Mouse (Mus musculus): ENCODE results near the gene Defb45. TPM values are rescaled to one million over a fixed set of nuclear protein-coding genes. Genes with fewer than 3 reads are reported as not detected.

The Defb45 gene
- polyA plus RNA-seq, 1 experiment: not detected

- Histone ChIP-seq H3K27ac (ENCODE audit: control insufficient read depth, insufficient read depth, low read length) (no peak overlapping the region), H3K4me3 (ENCODE audit: control insufficient read depth, insufficient read depth, low read length) (no peak overlapping the region), H3K4me1 (replicated peaks; ENCODE audit: control insufficient read depth, insufficient read depth, low read length) (0 out of 2 replicates have a peak, but pooled peaks cover 2% of the 10 kb centered on the region), H3K36me3 (ENCODE audit: control insufficient read depth, insufficient read depth, low read length) (no peaks in the 10 kb centered on the region), H3K27me3 (ENCODE audit: control insufficient read depth, insufficient read depth, low read length) (peaks cover 5% of the 10 kb centered on the region; the same call in 1 of the 2 replicates)
- WGBS: 40% methylated on average over 1 of the region's 1 CpGs
- no peak for DNase-seq
- TF ChIP-seq POLR2A (IDR thresholded peaks at IDR 0.05; ENCODE audit: control insufficient read depth, extremely low read depth, insufficient read depth, low read length, poor library complexity): no peak
- no peak for TF ChIP-seq CTCF (IDR thresholded peaks at IDR 0.05; ENCODE audit: borderline replicate concordance, control insufficient read depth, extremely low read depth, insufficient read depth, low read length, poor library complexity)
Measured at GRCm38 (mm10) chr2:152625256-152625655, 26.1 kb upstream of the Defb45 start.

- WGBS: 99% methylated on average over 2 of the region's 2 CpGs
Measured at GRCm38 (mm10) chr2:152624566-152624965, 25.4 kb upstream of the Defb45 start.

GRCm38 (mm10) chr2:152622953-152623352 is 23.8 kb upstream of the Defb45 start, which contains the start of gene Defb25:
Defb25 (minus strand) TSS chr2:152623053.
- Histone ChIP-seq H3K27ac (ENCODE audit: control insufficient read depth, insufficient read depth, low read length) (no peak within 1 kb of the TSS), H3K36me3 (ENCODE audit: control insufficient read depth, insufficient read depth, low read length) (no peaks in the 10 kb centered on the region), H3K4me1 (replicated peaks; ENCODE audit: control insufficient read depth, insufficient read depth, low read length) (0 out of 2 replicates have a peak, but pooled peaks cover 2% of the 10 kb centered on the region), H3K27me3 (ENCODE audit: control insufficient read depth, insufficient read depth, low read length) (peaks cover 5% of the 10 kb centered on the region; the same call in 1 of the 2 replicates), H3K4me3 (ENCODE audit: control insufficient read depth, insufficient read depth, low read length) (no peak within 1 kb of the TSS)
- no peak for DNase-seq
- TF ChIP-seq POLR2A (IDR thresholded peaks at IDR 0.05; ENCODE audit: control insufficient read depth, extremely low read depth, insufficient read depth, low read length, poor library complexity): no peak
- no peak for TF ChIP-seq CTCF (IDR thresholded peaks at IDR 0.05; ENCODE audit: borderline replicate concordance, control insufficient read depth, extremely low read depth, insufficient read depth, low read length, poor library complexity)
- 92% methylated on average over 7 of the region's 7 CpGs for WGBS

More at GRCm38 (mm10) chr2:152624566-152624965, 25.4 kb upstream of the Defb45 start:
- Histone ChIP-seq H3K36me3 (ENCODE audit: control insufficient read depth, insufficient read depth, low read length) (no peaks in the 10 kb centered on the region), H3K4me1 (replicated peaks; ENCODE audit: control insufficient read depth, insufficient read depth, low read length) (0 out of 2 replicates have a peak, but pooled peaks cover 2% of the 10 kb centered on the region), H3K27ac (ENCODE audit: control insufficient read depth, insufficient read depth, low read length) (no peak overlapping the region), H3K4me3 (ENCODE audit: control insufficient read depth, insufficient read depth, low read length) (no peak overlapping the region), H3K27me3 (ENCODE audit: control insufficient read depth, insufficient read depth, low read length) (peaks cover 5% of the 10 kb centered on the region; the same call in 1 of the 2 replicates)
- no peak for DNase-seq
- no peak for TF ChIP-seq CTCF (IDR thresholded peaks at IDR 0.05; ENCODE audit: borderline replicate concordance, control insufficient read depth, extremely low read depth, insufficient read depth, low read length, poor library complexity)

GRCm38 (mm10) chr2:152622151-152622550 is 23.0 kb upstream of the Defb45 start:
- DNase-seq: no peak
- Histone ChIP-seq H3K4me1 (replicated peaks; ENCODE audit: control insufficient read depth, insufficient read depth, low read length) (0 out of 2 replicates have a peak, but pooled peaks cover 2% of the 10 kb centered on the region), H3K36me3 (ENCODE audit: control insufficient read depth, insufficient read depth, low read length) (no peaks in the 10 kb centered on the region), H3K4me3 (ENCODE audit: control insufficient read depth, insufficient read depth, low read length) (no peak overlapping the region), H3K27ac (ENCODE audit: control insufficient read depth, insufficient read depth, low read length) (no peak overlapping the region), H3K27me3 (ENCODE audit: control insufficient read depth, insufficient read depth, low read length) (peaks cover 5% of the 10 kb centered on the region; the same call in 1 of the 2 replicates)
- TF ChIP-seq CTCF (IDR thresholded peaks at IDR 0.05; ENCODE audit: borderline replicate concordance, control insufficient read depth, extremely low read depth, insufficient read depth, low read length, poor library complexity): no peak
- no peak for TF ChIP-seq POLR2A (IDR thresholded peaks at IDR 0.05; ENCODE audit: control insufficient read depth, extremely low read depth, insufficient read depth, low read length, poor library complexity)
- 87% methylated on average over 13 of the region's 13 CpGs for WGBS

- H3K4me1 ChIP-seq (replicated peaks; ENCODE audit: control insufficient read depth, insufficient read depth, low read length): 0 out of 2 replicates have a peak, but pooled peaks cover 2% of the 10 kb centered on the region
- no peak overlapping the region for H3K4me3 ChIP-seq (ENCODE audit: control insufficient read depth, insufficient read depth, low read length)
- H3K27me3 ChIP-seq (ENCODE audit: control insufficient read depth, insufficient read depth, low read length): no peaks in the 10 kb centered on the region
- DNase-seq: no peak
- H3K27ac ChIP-seq (ENCODE audit: control insufficient read depth, insufficient read depth, low read length): no peak overlapping the region
- TF ChIP-seq CTCF (IDR thresholded peaks at IDR 0.05; ENCODE audit: borderline replicate concordance, control insufficient read depth, extremely low read depth, insufficient read depth, low read length, poor library complexity) (no peak), POLR2A (IDR thresholded peaks at IDR 0.05; ENCODE audit: control insufficient read depth, extremely low read depth, insufficient read depth, low read length, poor library complexity) (no peak)
- H3K36me3 ChIP-seq (ENCODE audit: control insufficient read depth, insufficient read depth, low read length): no peaks in the 10 kb centered on the region
- 16% methylated on average over 9 of the region's 9 CpGs for WGBS
Measured at GRCm38 (mm10) chr2:152620367-152621134, 21.4 kb upstream of the Defb45 start.

- Histone ChIP-seq H3K4me3 (ENCODE audit: control insufficient read depth, insufficient read depth, low read length) (no peak overlapping the region), H3K4me1 (replicated peaks; ENCODE audit: control insufficient read depth, insufficient read depth, low read length) (0 out of 2 replicates have a peak, but pooled peaks cover 2% of the 10 kb centered on the region), H3K27ac (ENCODE audit: control insufficient read depth, insufficient read depth, low read length) (no peak overlapping the region), H3K27me3 (ENCODE audit: control insufficient read depth, insufficient read depth, low read length) (no peaks in the 10 kb centered on the region), H3K36me3 (ENCODE audit: control insufficient read depth, insufficient read depth, low read length) (no peaks in the 10 kb centered on the region)
- WGBS: 68% methylated on average over 5 of the region's 5 CpGs
- peak; percentile 18 for DNase-seq
- TF ChIP-seq CTCF (IDR thresholded peaks at IDR 0.05; ENCODE audit: borderline replicate concordance, control insufficient read depth, extremely low read depth, insufficient read depth, low read length, poor library complexity) (no peak), POLR2A (IDR thresholded peaks at IDR 0.05; ENCODE audit: control insufficient read depth, extremely low read depth, insufficient read depth, low read length, poor library complexity) (no peak)
Measured at GRCm38 (mm10) chr2:152617374-152617773, 18.2 kb upstream of the Defb45 start.

Measured in thymus, adult 2 months (tissue).